Mouse (Mus musculus): Measurements from ENCODE around the gene Hist1h4f. TPM values are rescaled to one million over a fixed set of nuclear protein-coding genes. Genes with fewer than 3 reads are reported as not detected.
"Not testable (repeated sequence)": the region's sequence is repeated elsewhere in the genome, so short reads cannot be mapped to it uniquely, and the experiment has no call there.

The Hist1h4f gene
- not detected in 2 replicates for polyA plus RNA-seq (2014; fragmentation: Nextera tagmentation; extraction: Ambion mirVana)

DNA sequence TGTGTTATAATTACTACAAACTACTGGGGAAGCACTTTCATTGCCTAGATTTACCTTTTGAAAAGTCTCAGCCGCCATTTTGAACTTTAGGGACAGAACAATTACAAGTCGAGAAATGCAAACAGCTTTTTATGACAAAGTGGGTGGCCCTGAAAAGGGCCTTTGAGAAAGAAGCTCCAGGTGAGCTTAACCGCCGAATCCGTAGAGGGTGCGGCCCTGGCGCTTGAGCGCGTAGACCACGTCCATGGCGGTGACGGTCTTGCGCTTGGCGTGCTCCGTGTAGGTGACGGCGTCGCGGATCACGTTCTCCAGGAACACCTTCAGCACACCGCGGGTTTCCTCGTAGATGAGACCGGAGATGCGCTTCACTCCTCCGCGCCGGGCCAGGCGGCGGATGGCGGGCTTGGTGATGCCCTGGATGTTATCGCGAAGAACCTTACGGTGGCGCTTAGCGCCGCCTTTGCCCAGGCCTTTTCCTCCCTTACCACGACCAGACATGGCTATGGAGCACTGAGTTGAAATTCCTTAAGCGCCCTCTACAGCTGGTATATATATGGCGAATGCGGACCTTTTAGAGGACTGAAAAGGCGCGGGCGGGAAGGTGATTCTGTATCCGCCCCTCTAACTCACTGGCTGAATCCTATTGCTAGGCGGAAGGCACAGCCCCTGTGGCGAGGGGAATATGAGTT, at the start of gene Hist1h4f:
Gene Hist1h4f, minus strand, starts transcription at position 503 of the 689 bp plus-strand sequence.
- WGBS = under 1% methylated on average over 47 of the region's 47 CpGs
- H3K9me3 ChIP-seq (replicated peaks; ENCODE audit: control insufficient read depth, low read length) = not testable (repeated sequence)
- peak; percentile 87 for ATAC-seq

GRCm38 (mm10) chr13:23597957-23598356, 46.5 kb upstream of the Hist1h4f start:
- Histone ChIP-seq H3K27ac (ENCODE audit: low read depth, low read length) (no peak overlapping the region), H3K36me3 (ENCODE audit: control insufficient read depth, insufficient read depth, low read length) (no peaks in the 10 kb centered on the region), H3K4me1 (ENCODE audit: control insufficient read depth, insufficient read depth, low read length) (no peaks in the 10 kb centered on the region), H3K4me3 (ENCODE audit: low read depth, low read length) (no peak overlapping the region), H3K9me3 (replicated peaks; ENCODE audit: control insufficient read depth, low read length) (no peaks in the 10 kb centered on the region), H3K27me3 (replicated peaks; ENCODE audit: control insufficient read depth, insufficient read depth, low read length) (no peaks in the 10 kb centered on the region), H3K9ac (ENCODE audit: low read length) (no peak overlapping the region), H3K4me2 (ENCODE audit: low read length) (no peak overlapping the region)
- peak; percentile 61; the same call in 1 of the 2 replicates for ATAC-seq
- peak; percentile 88 for DNase-seq (ENCODE audit: low spot score)
- WGBS = 7% methylated on average over 9 of the region's 9 CpGs

More for the DNA sequence above, at the start of gene Hist1h4f:
- Histone ChIP-seq H3K27ac (ENCODE audit: low read depth, low read length) (peak within 1 kb of the TSS; percentile 83), H3K9ac (ENCODE audit: low read length) (peak within 1 kb of the TSS; percentile 60), H3K4me2 (ENCODE audit: low read length) (peak within 1 kb of the TSS; percentile 54), H3K4me3 (ENCODE audit: low read depth, low read length) (peak within 1 kb of the TSS; percentile 37)
- H3K36me3 ChIP-seq (ENCODE audit: control insufficient read depth, insufficient read depth, low read length); H3K27me3 ChIP-seq (replicated peaks; ENCODE audit: control insufficient read depth, insufficient read depth, low read length); H3K4me1 ChIP-seq (ENCODE audit: control insufficient read depth, insufficient read depth, low read length): not testable (repeated sequence)
- peak; percentile 97 for DNase-seq (ENCODE audit: low spot score)

GRCm38 (mm10) chr13:23595622-23596372, 44.3 kb upstream of the Hist1h4f start:
- no peak overlapping the region for H3K4me2 ChIP-seq (ENCODE audit: low read length)
- no peaks in the 10 kb centered on the region for H3K4me1 ChIP-seq (ENCODE audit: control insufficient read depth, insufficient read depth, low read length)
- DNase-seq (ENCODE audit: low spot score) = no peak
- H3K9ac ChIP-seq (ENCODE audit: low read length) = no peak overlapping the region
- no peaks in the 10 kb centered on the region for H3K9me3 ChIP-seq (replicated peaks; ENCODE audit: control insufficient read depth, low read length)
- no peak for ATAC-seq
- no peak overlapping the region for H3K27ac ChIP-seq (ENCODE audit: low read depth, low read length)
- H3K36me3 ChIP-seq (ENCODE audit: control insufficient read depth, insufficient read depth, low read length) = no peaks in the 10 kb centered on the region
- no peak overlapping the region for H3K4me3 ChIP-seq (ENCODE audit: low read depth, low read length)
- no peaks in the 10 kb centered on the region for H3K27me3 ChIP-seq (replicated peaks; ENCODE audit: control insufficient read depth, insufficient read depth, low read length)
- WGBS = 84% methylated on average over 7 of the region's 7 CpGs

- 77% methylated on average over 2 of the region's 2 CpGs for WGBS
- no peaks in the 10 kb centered on the region for H3K27me3 ChIP-seq (replicated peaks; ENCODE audit: control insufficient read depth, insufficient read depth, low read length)
- H3K4me3 ChIP-seq (ENCODE audit: low read depth, low read length) = no peak overlapping the region
- H3K9me3 ChIP-seq (replicated peaks; ENCODE audit: control insufficient read depth, low read length) = no peaks in the 10 kb centered on the region
- no peak for DNase-seq (ENCODE audit: low spot score)
- H3K27ac ChIP-seq (ENCODE audit: low read depth, low read length) = no peak overlapping the region
- H3K9ac ChIP-seq (ENCODE audit: low read length) = no peak overlapping the region
- no peaks in the 10 kb centered on the region for H3K36me3 ChIP-seq (ENCODE audit: control insufficient read depth, insufficient read depth, low read length)
- no peak overlapping the region for H3K4me2 ChIP-seq (ENCODE audit: low read length)
- no peak for ATAC-seq
- no peaks in the 10 kb centered on the region for H3K4me1 ChIP-seq (ENCODE audit: control insufficient read depth, insufficient read depth, low read length)
Observed at GRCm38 (mm10) chr13:23595185-23595584, 43.7 kb upstream of the Hist1h4f start.

- no peak for ATAC-seq
- Histone ChIP-seq H3K9me3 (replicated peaks; ENCODE audit: control insufficient read depth, low read length) (no peaks in the 10 kb centered on the region), H3K27me3 (replicated peaks; ENCODE audit: control insufficient read depth, insufficient read depth, low read length) (no peaks in the 10 kb centered on the region), H3K4me2 (ENCODE audit: low read length) (no peak overlapping the region), H3K4me1 (ENCODE audit: control insufficient read depth, insufficient read depth, low read length) (no peaks in the 10 kb centered on the region), H3K36me3 (ENCODE audit: control insufficient read depth, insufficient read depth, low read length) (no peaks in the 10 kb centered on the region), H3K9ac (ENCODE audit: low read length) (no peak overlapping the region), H3K4me3 (ENCODE audit: low read depth, low read length) (no peak overlapping the region), H3K27ac (ENCODE audit: low read depth, low read length) (no peak overlapping the region)
- DNase-seq (ENCODE audit: low spot score) = no peak
- WGBS = 87% methylated on average over 5 of the region's 5 CpGs
Observed at GRCm38 (mm10) chr13:23593051-23593770, 41.8 kb upstream of the Hist1h4f start.

DNA sequence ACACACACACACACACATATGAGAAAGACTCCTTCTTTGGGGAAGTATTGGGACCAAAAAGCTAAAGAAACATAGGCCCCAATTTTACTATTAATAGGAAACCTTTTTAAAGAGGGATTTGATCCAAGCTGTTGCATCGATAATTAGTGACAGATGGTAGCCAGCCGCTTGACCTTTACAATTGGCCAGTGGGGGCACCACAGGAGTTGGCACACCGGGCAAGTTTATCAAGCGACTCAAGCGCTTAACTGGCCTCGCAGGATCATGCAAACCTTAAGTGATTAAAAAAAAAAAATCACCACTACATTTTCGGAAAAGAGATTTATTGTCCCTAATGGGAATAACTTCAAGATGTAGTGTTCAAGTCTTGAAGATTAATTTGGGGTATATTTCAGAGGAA, 41.2 kb upstream of the Hist1h4f start:
- Histone ChIP-seq H3K27me3 (replicated peaks; ENCODE audit: control insufficient read depth, insufficient read depth, low read length) (no peaks in the 10 kb centered on the region), H3K4me3 (ENCODE audit: low read depth, low read length) (no peak overlapping the region), H3K27ac (ENCODE audit: low read depth, low read length) (no peak overlapping the region), H3K36me3 (ENCODE audit: control insufficient read depth, insufficient read depth, low read length) (no peaks in the 10 kb centered on the region), H3K4me2 (ENCODE audit: low read length) (no peak overlapping the region), H3K9ac (ENCODE audit: low read length) (no peak overlapping the region), H3K9me3 (replicated peaks; ENCODE audit: control insufficient read depth, low read length) (no peaks in the 10 kb centered on the region), H3K4me1 (ENCODE audit: control insufficient read depth, insufficient read depth, low read length) (no peaks in the 10 kb centered on the region)
- ATAC-seq = no peak
- 91% methylated on average over 7 of the region's 7 CpGs for WGBS
- no peak for DNase-seq (ENCODE audit: low spot score)

- not testable (repeated sequence) for H3K27ac ChIP-seq (ENCODE audit: low read depth, low read length); H3K9me3 ChIP-seq (replicated peaks; ENCODE audit: control insufficient read depth, low read length); ATAC-seq; DNase-seq (ENCODE audit: low spot score); H3K4me3 ChIP-seq (ENCODE audit: low read depth, low read length); H3K4me1 ChIP-seq (ENCODE audit: control insufficient read depth, insufficient read depth, low read length); H3K27me3 ChIP-seq (replicated peaks; ENCODE audit: control insufficient read depth, insufficient read depth, low read length); H3K36me3 ChIP-seq (ENCODE audit: control insufficient read depth, insufficient read depth, low read length); H3K9ac ChIP-seq (ENCODE audit: low read length); H3K4me2 ChIP-seq (ENCODE audit: low read length)
- 94% methylated on average over 7 of the region's 7 CpGs for WGBS
Observed at GRCm38 (mm10) chr13:23591886-23592285, 40.4 kb upstream of the Hist1h4f start.

DNA sequence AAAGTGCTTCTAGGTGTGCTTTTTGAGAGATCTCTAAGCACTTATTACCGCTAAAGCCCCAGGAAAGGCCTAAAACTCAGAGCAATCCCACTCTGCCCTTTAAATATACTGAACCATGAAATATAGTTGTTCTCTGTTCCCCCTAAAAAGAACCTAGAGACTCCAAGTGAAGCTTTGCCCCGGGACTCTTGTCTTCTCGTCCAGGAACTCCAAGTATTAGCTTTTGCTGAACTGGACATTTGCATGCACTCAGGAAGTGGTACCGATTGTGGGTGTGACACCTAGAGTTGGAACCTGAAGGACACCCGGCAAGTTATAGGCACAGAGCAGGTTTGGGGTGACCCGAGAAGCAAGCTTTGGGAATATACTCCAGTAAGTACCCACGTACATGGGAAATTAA, 39.8 kb upstream of the Hist1h4f start:
- no peak for DNase-seq (ENCODE audit: low spot score)
- H3K9me3 ChIP-seq (replicated peaks; ENCODE audit: control insufficient read depth, low read length) = no peaks in the 10 kb centered on the region
- no peaks in the 10 kb centered on the region for H3K36me3 ChIP-seq (ENCODE audit: control insufficient read depth, insufficient read depth, low read length)
- 94% methylated on average over 7 of the region's 7 CpGs for WGBS
- no peak overlapping the region for H3K9ac ChIP-seq (ENCODE audit: low read length)
- no peak overlapping the region for H3K4me3 ChIP-seq (ENCODE audit: low read depth, low read length)
- no peak overlapping the region for H3K4me2 ChIP-seq (ENCODE audit: low read length)
- no peak for ATAC-seq
- H3K27ac ChIP-seq (ENCODE audit: low read depth, low read length) = no peak overlapping the region
- no peaks in the 10 kb centered on the region for H3K27me3 ChIP-seq (replicated peaks; ENCODE audit: control insufficient read depth, insufficient read depth, low read length)
- H3K4me1 ChIP-seq (ENCODE audit: control insufficient read depth, insufficient read depth, low read length) = peaks cover 5% of the 10 kb centered on the region; the same call in 1 of the 2 replicates
